Mouse (Mus musculus) MEL (cell line): ENCODE results near the gene Zc3h12b. TPM values are rescaled to one million over a fixed set of nuclear protein-coding genes. Genes with fewer than 3 reads are reported as not detected.
A peak's percentile ranks its signal among the peaks of the same experiment; 100 is the strongest.

ENCODE experiments used
- DNase-seq: peaks from one replicate; pipeline ENCODE4 v3.0.0; 2011; ENCODE audit warnings: low read depth, low spot score
- H3K27ac ChIP-seq: 2 replicates; pipeline ENCODE4 v1.5.1; 2012; ENCODE audit warnings: low read depth, mild to moderate bottlenecking, control low read depth, low read length, moderate library complexity; ENCODE audit not compliant: control insufficient read depth
- H3K27me3 ChIP-seq, 2 experiments: fragments of 150-350 bp in 1 of 2; sonication (generic) in 1 of 2; 2 replicates each; pipeline ENCODE4 v1.6.1; 2012; ENCODE audit warnings: low read length in 2 of 2, mild to moderate bottlenecking in 2 of 2, improper control_type of control experiment in 1 of 2, moderate library complexity in 1 of 2; ENCODE audit not compliant: insufficient read depth in 2 of 2, control insufficient read depth in 1 of 2
- H3K36me3 ChIP-seq, 2 experiments: 2 replicates each; pipeline ENCODE4 v1.6.1; 2012 to 2014; ENCODE audit warnings: low read length in 2 of 2, improper control_type of control experiment in 1 of 2, inconsistent platforms in 1 of 2, mild to moderate bottlenecking in 1 of 2; ENCODE audit not compliant: insufficient read depth in 2 of 2, control insufficient read depth in 1 of 2
- H3K4me1 ChIP-seq, 2 experiments: fragments of 150-350 bp in 1 of 2; sonication (generic) in 1 of 2; 2 replicates each; pipeline ENCODE4 v1.6.1; 2012; ENCODE audit warnings: low read length in 2 of 2, improper control_type of control experiment in 1 of 2, mild to moderate bottlenecking in 1 of 2; ENCODE audit not compliant: insufficient read depth in 2 of 2, control insufficient read depth in 1 of 2
- H3K4me3 ChIP-seq, 2 experiments: fragments of 150-350 bp in 1 of 2; sonication (generic) in 1 of 2; 2 replicates each; pipeline ENCODE4 v1.5.1; 2012; ENCODE audit warnings: low read depth in 2 of 2, low read length in 2 of 2, mild to moderate bottlenecking in 2 of 2, moderate library complexity in 2 of 2, control low read depth in 1 of 2, improper control_type of control experiment in 1 of 2; ENCODE audit not compliant: control insufficient read depth in 1 of 2, insufficient read depth in 1 of 2
- H3K79me2 ChIP-seq: 2 replicates; pipeline ENCODE4 v1.6.1; 2012; ENCODE audit warnings: mild to moderate bottlenecking, low read length, moderate library complexity; ENCODE audit not compliant: control insufficient read depth, poor library complexity, insufficient read depth
- H3K9ac ChIP-seq: 2 replicates; pipeline ENCODE4 v1.6.1; 2012; ENCODE audit warnings: low read depth, mild to moderate bottlenecking, control low read depth, low read length, moderate library complexity; ENCODE audit not compliant: control insufficient read depth, poor library complexity, severe bottlenecking
- H3K9me3 ChIP-seq: fragments of 150-350 bp; sonication (generic); replicated peaks from 2 replicates; pipeline ENCODE4 v1.6.1; 2012; ENCODE audit warnings: mild to moderate bottlenecking, low read length, improper control_type of control experiment, moderate library complexity; ENCODE audit not compliant: insufficient read depth
- BHLHE40 ChIP-seq: IDR thresholded peaks from 2 replicates; pipeline ENCODE4 v1.6.1; 2012; ENCODE audit warnings: low read depth, mild to moderate bottlenecking, inconsistent platforms, low read length, improper control_type of control experiment, borderline replicate concordance
- CHD1 ChIP-seq: IDR thresholded peaks from 2 replicates; pipeline ENCODE4 v1.6.1; 2012; ENCODE audit warnings: low read depth, mild to moderate bottlenecking, inconsistent platforms, low read length, improper control_type of control experiment
- CHD2 ChIP-seq: IDR thresholded peaks from 2 replicates; pipeline ENCODE4 v1.6.1; 2011; ENCODE audit warnings: low read length, improper control_type of control experiment
- CTCF ChIP-seq, 3 experiments: IDR thresholded peaks in 2 of 3; conservative IDR thresholded peaks in 1 of 3; 2 replicates each; pipeline ENCODE4 v1.5.1; 2011 to 2012; ENCODE audit warnings: low read length in 3 of 3, low read depth in 2 of 3, mild to moderate bottlenecking in 2 of 3, improper control_type of control experiment in 1 of 3, inconsistent platforms in 1 of 3, mixed read lengths in 1 of 3, moderate library complexity in 1 of 3; ENCODE audit not compliant: control insufficient read depth in 1 of 3, insufficient read depth in 1 of 3, poor library complexity in 1 of 3, severe bottlenecking in 1 of 3
- E2F4 ChIP-seq: IDR thresholded peaks from 2 replicates; pipeline ENCODE4 v1.6.1; 2011; ENCODE audit warnings: low read depth, low read length, improper control_type of control experiment, borderline replicate concordance
- ELF1 ChIP-seq: IDR thresholded peaks from 2 replicates; pipeline ENCODE4 v1.6.1; 2014; ENCODE audit warnings: low read depth, mild to moderate bottlenecking, inconsistent platforms, low read length, improper control_type of control experiment, moderate library complexity
- EP300 ChIP-seq, 2 experiments: IDR thresholded peaks; 2 replicates each; pipeline ENCODE4 v1.6.1; 2011; ENCODE audit warnings: improper control_type of control experiment in 2 of 2, low read length in 2 of 2, low read depth in 1 of 2, mild to moderate bottlenecking in 1 of 2
- GATA1 ChIP-seq: IDR thresholded peaks from 2 replicates; pipeline ENCODE4 v1.6.1; 2011; ENCODE audit warnings: low read depth, low read length, improper control_type of control experiment
- HCFC1 ChIP-seq: IDR thresholded peaks from 2 replicates; pipeline ENCODE4 v1.6.1; 2012; ENCODE audit warnings: low read depth, mild to moderate bottlenecking, inconsistent platforms, low read length, improper control_type of control experiment, moderate library complexity
- JUND ChIP-seq: IDR thresholded peaks from 2 replicates; pipeline ENCODE4 v1.6.1; 2011; ENCODE audit warnings: low read depth, mild to moderate bottlenecking, improper control_type of control experiment, low read length
- KAT2A ChIP-seq: conservative IDR thresholded peaks from 2 replicates; pipeline ENCODE4 v1.6.1; 2012; ENCODE audit warnings: low read depth, low read length, improper control_type of control experiment, inconsistent platforms
- MAX ChIP-seq: IDR thresholded peaks from 2 replicates; pipeline ENCODE4 v1.6.1; 2011; ENCODE audit warnings: low read length, improper control_type of control experiment
- MAZ ChIP-seq: IDR thresholded peaks from 2 replicates; pipeline ENCODE4 v1.6.1; 2012; ENCODE audit warnings: low read depth, mild to moderate bottlenecking, inconsistent platforms, low read length, improper control_type of control experiment
- MEF2A ChIP-seq: IDR thresholded peaks from 2 replicates; pipeline ENCODE4 v1.6.1; 2014; ENCODE audit warnings: low read depth, mild to moderate bottlenecking, inconsistent platforms, low read length, improper control_type of control experiment; ENCODE audit not compliant: poor library complexity, insufficient replicate concordance, severe bottlenecking; ENCODE audit errors: extremely low read depth
- MXI1 ChIP-seq: IDR thresholded peaks from 2 replicates; pipeline ENCODE4 v1.6.1; 2011; ENCODE audit warnings: mild to moderate bottlenecking, low read depth, low read length, improper control_type of control experiment
- MYB ChIP-seq: IDR thresholded peaks from 2 replicates; pipeline ENCODE4 v1.6.1; 2011; ENCODE audit warnings: mild to moderate bottlenecking, low read depth, low read length, improper control_type of control experiment
- NELFE ChIP-seq: IDR thresholded peaks from 2 replicates; pipeline ENCODE4 v1.6.1; 2011; ENCODE audit warnings: low read depth, low read length, improper control_type of control experiment
- NRF1 ChIP-seq: IDR thresholded peaks from 2 replicates; pipeline ENCODE4 v1.6.1; 2014; ENCODE audit warnings: low read depth, mild to moderate bottlenecking, inconsistent platforms, low read length, improper control_type of control experiment, moderate library complexity; ENCODE audit not compliant: poor library complexity, insufficient read depth, severe bottlenecking
- POLR2A ChIP-seq, 2 experiments: IDR thresholded peaks; 2 replicates each; pipeline ENCODE4 v1.6.1; 2011 to 2012; ENCODE audit warnings: low read length in 2 of 2, mild to moderate bottlenecking in 2 of 2, control low read depth in 1 of 2, improper control_type of control experiment in 1 of 2, low read depth in 1 of 2, moderate library complexity in 1 of 2; ENCODE audit not compliant: control insufficient read depth in 1 of 2, insufficient read depth in 1 of 2, poor library complexity in 1 of 2
- RAD21 ChIP-seq: IDR thresholded peaks from 2 replicates; pipeline ENCODE4 v1.6.1; 2011; ENCODE audit warnings: mild to moderate bottlenecking, low read depth, low read length, improper control_type of control experiment
- RCOR1 ChIP-seq: IDR thresholded peaks from 2 replicates; pipeline ENCODE4 v1.6.1; 2012; ENCODE audit warnings: low read depth, mild to moderate bottlenecking, inconsistent platforms, low read length, improper control_type of control experiment
- SIN3A ChIP-seq: IDR thresholded peaks from 2 replicates; pipeline ENCODE4 v1.6.1; 2012; ENCODE audit warnings: low read length, improper control_type of control experiment, inconsistent platforms
- SMC3 ChIP-seq: IDR thresholded peaks from 2 replicates; pipeline ENCODE4 v1.6.1; 2011; ENCODE audit warnings: low read depth, low read length, improper control_type of control experiment
- TAL1 ChIP-seq: IDR thresholded peaks from 2 replicates; pipeline ENCODE4 v1.6.1; 2012; ENCODE audit warnings: mild to moderate bottlenecking, inconsistent platforms, low read length, moderate library complexity, mixed read lengths
- TBP ChIP-seq: IDR thresholded peaks from 2 replicates; pipeline ENCODE4 v1.8.0; 2011; ENCODE audit warnings: low read depth, low read length, improper control_type of control experiment
- TCF12 ChIP-seq: IDR thresholded peaks from 2 replicates; pipeline ENCODE4 v1.6.1; 2014; ENCODE audit warnings: low read depth, mild to moderate bottlenecking, inconsistent platforms, low read length, improper control_type of control experiment, moderate library complexity
- USF1 ChIP-seq: IDR thresholded peaks from 2 replicates; pipeline ENCODE4 v1.6.1; 2014; ENCODE audit warnings: low read depth, mild to moderate bottlenecking, inconsistent platforms, low read length, improper control_type of control experiment, moderate library complexity
- ZC3H11A ChIP-seq: IDR thresholded peaks from 2 replicates; pipeline ENCODE4 v1.6.1; 2012; ENCODE audit warnings: low read depth, mild to moderate bottlenecking, inconsistent platforms, low read length, improper control_type of control experiment
- ZKSCAN1 ChIP-seq: IDR thresholded peaks from 2 replicates; pipeline ENCODE4 v1.6.1; 2012; ENCODE audit warnings: low read depth, mild to moderate bottlenecking, inconsistent platforms, low read length, improper control_type of control experiment, moderate library complexity
- ZNF384 ChIP-seq: IDR thresholded peaks from 2 replicates; pipeline ENCODE4 v1.6.1; 2012; ENCODE audit warnings: low read depth, mild to moderate bottlenecking, inconsistent platforms, low read length, improper control_type of control experiment
- polyA plus RNA-seq, 2 experiments: library from polyadenylated mRNA; stranded (reverse) in 1 of 2; unstranded in 1 of 2; fragments of >175 nt in 1 of 2; fragments of >200 nt in 1 of 2; gene quantifications; 2 replicates each; pipeline versions ENCODE4 v1.2.1 to v1.2.4; 2012; ENCODE audit warnings: low replicate concordance in 2 of 2, low read depth in 1 of 2; ENCODE audit not compliant: insufficient read length in 2 of 2, insufficient read depth in 1 of 2, missing spikeins in 1 of 2
- total RNA-seq: library from RNA; depleted of rRNA; stranded (reverse); fragments of 300-350 nt; gene quantifications from 2 replicates; pipeline ENCODE4 v1.2.3, GENCODE M21; 2012

The Zc3h12b gene
- total and polyA plus RNA-seq, 3 experiments = under 0.01 to 0.17 TPM; not detected in 1

DNA sequence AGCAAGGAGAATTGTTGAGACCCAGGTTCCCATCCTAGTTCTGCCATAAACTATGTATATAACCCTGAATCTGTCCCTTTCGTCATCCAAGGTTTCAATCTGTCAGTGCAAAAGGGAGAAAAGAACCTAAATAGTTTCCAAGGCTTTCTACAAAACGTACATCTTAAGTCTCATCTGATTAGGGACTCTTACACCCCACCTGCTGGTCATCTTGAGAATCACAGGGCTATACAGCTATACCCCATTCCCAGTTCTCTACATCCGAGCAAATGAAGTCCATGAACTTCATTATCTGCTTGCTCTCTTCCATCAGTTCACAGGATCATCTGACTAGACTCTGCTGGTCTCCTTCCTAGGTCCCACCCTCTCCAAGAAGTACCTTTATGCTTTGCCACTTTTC, 239.3 kb downstream of the Zc3h12b start:
- no peak overlapping the region for H3K27ac ChIP-seq
- H3K79me2 ChIP-seq = peaks cover 8% of the 10 kb centered on the region
- TF ChIP-seq RAD21 = peak; percentile 5
- peak; percentile 14; the same call in 1 of the 2 replicates for TF ChIP-seq SMC3
- no peak for TF ChIP-seq HCFC1
- peak in 2 of 3 experiments; percentile 38 to 52; a peak in 4 of 6 replicates for TF ChIP-seq CTCF (IDR thresholded peaks at IDR 0.05 in 2 of 3, conservative IDR thresholded peaks at IDR 0.05 in 1 of 3; ENCODE audit: control insufficient read depth in 1 of 3, insufficient read depth in 1 of 3, low read depth in 2 of 3, low read length in 3 of 3, poor library complexity in 1 of 3, severe bottlenecking in 1 of 3)
- peaks cover 5 to 7% of the 10 kb centered on the region in 2 experiments for H3K36me3 ChIP-seq
- no peaks in the 10 kb centered on the region for H3K9me3 ChIP-seq
- H3K27me3 ChIP-seq = no peaks in the 10 kb centered on the region
- no peak overlapping the region for H3K9ac ChIP-seq
- H3K4me3 ChIP-seq = no peak overlapping the region
- DNase-seq = peak; percentile 48
- no peaks in the 10 kb centered on the region for H3K4me1 ChIP-seq

DNA sequence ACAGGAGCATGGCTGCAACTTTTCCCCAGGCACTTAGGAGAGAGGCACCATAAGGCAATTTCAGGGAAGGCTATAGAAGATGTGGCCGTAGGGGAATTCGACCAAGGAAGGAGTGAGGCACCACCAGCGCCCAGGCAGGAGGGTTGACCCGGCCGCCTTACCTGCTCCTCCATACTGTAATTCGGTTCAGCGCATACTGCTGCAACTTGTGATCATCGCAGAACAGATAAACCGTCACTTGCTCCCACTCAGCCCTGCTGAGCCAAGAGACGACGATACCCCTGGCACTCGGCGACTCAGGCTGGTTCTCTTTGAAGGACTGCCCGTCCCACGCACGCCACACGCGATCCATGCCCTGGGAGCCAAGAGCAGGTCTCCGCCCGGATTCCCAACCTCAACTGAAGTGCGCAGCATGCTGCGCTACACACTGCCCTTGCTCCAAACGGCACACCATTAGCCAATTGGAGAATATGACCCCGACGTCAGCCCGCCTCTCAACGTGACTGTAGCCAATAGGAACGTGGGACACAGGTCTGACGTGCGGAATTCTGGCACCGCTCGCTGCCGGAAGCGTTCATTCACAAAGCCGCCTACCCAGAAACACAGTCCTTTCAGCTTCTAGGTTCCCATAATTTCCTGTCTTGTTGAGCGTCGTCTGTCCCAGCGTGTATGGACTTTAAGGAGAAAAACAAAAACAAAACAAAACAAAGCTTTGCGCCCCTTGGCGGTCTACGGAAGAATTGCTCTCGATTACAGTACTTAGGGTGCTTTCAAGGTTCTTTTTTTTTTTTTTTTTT, 245.2 kb downstream of the Zc3h12b start, which contains the start of gene Las1l:
Gene Las1l (minus strand): TSS at position 466 of the 797 bp plus-strand sequence.
- Histone ChIP-seq H3K9me3 (no peaks in the 10 kb centered on the region), H3K4me1 (no peaks in the 10 kb centered on the region), H3K79me2 (peaks cover 16% of the 10 kb centered on the region), H3K36me3 (peaks cover 4 to 8% of the 10 kb centered on the region in 2 experiments), H3K27ac (peak within 1 kb of the TSS; percentile 63), H3K9ac (peak within 1 kb of the TSS; percentile 82), H3K27me3 (no peaks in the 10 kb centered on the region), H3K4me3 (peak within 1 kb of the TSS; percentile 69 to 92)
- peak; percentile 94 for DNase-seq
- TF ChIP-seq SIN3A (peak; percentile 94), CHD1 (no peak), RCOR1 (0 out of 2 replicates have a peak, but pooled peaks have one; percentile 18), BHLHE40 (no peak), RAD21 (no peak), MXI1 (peak; percentile 93), MYB (no peak), ZKSCAN1 (no peak), GATA1 (no peak), POLR2A (IDR thresholded peaks at IDR 0.05; ENCODE audit: control insufficient read depth in 1 of 2, insufficient read depth in 1 of 2, low read depth in 1 of 2, low read length in 2 of 2, poor library complexity in 1 of 2) (peak; percentile 83 to 95), KAT2A (peak; percentile 64), USF1 (peak; percentile 56), MAZ (0 out of 2 replicates have a peak, but pooled peaks have one; percentile 43), ZNF384 (peak; percentile 88), TCF12 (peak; percentile 74), ZC3H11A (no peak), JUND (no peak), MEF2A (no peak), NELFE (peak; percentile 80), SMC3 (no peak), ELF1 (peak; percentile 74; the same call in 1 of the 2 replicates), MAX (peak; percentile 79), EP300 (IDR thresholded peaks at IDR 0.05; ENCODE audit: low read depth in 1 of 2, low read length in 2 of 2) (peak in 1 of 2 experiments; percentile 23; a peak in 1 of 4 replicates), NRF1 (peak; percentile 67), TBP (peak; percentile 94), E2F4 (no peak), CHD2 (peak; percentile 34; the same call in 1 of the 2 replicates), TAL1 (no peak)
